Mouse (Mus musculus): Measurements from ENCODE around the gene Atp9a. TPM values are rescaled to one million over a fixed set of nuclear protein-coding genes. Genes with fewer than 3 reads are reported as not detected.

Atp9a gene
- 85.0 and 89.8 TPM in 2 replicates for polyA plus RNA-seq (2015; fragmentation: Nextera tagmentation; extraction: Ambion mirVana)

DNA sequence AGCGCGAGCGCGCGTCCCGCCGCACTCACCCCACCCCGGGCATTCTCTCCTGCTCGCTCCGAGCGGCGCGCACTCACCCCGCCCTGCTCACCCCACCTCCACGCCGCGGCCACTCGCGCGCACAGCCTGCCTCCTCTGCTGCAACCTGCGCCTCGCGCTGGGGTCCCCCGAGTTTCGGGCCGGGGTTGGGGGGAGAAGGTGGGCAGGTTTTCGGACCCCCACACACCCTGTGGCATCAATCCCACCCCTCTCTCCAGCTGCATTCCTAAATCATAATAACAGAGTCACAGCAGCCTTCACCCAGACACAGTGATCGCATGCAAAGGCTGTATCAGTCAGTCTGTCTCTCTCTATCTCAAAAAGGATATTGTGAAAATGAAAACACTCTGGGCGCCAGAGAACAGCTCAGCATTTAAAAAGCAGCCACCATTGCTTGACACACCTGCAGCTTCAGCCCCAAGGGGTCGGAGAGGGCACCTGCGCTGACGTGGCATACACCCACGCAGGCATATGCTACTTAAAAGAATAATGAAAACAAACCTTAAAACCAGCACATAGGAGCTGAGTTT is at the start of gene Atp9a:
Gene Atp9a, minus strand, starts transcription at position 351 of the 569 bp plus-strand sequence.
- Histone ChIP-seq H3K4me2 (ENCODE audit: low read length) (peak within 1 kb of the TSS; percentile 69), H3K9me3 (ENCODE audit: control insufficient read depth, low read length) (no peaks in the 10 kb centered on the region; the same call in 1 of the 2 replicates), H3K27ac (ENCODE audit: low read depth, low read length) (peak within 1 kb of the TSS; percentile 98), H3K9ac (ENCODE audit: low read depth, low read length) (peak within 1 kb of the TSS; percentile 98), H3K27me3 (replicated peaks; ENCODE audit: control insufficient read depth, insufficient read depth, low read length) (no peaks in the 10 kb centered on the region), H3K4me3 (ENCODE audit: low read length) (peak within 1 kb of the TSS; percentile 90), H3K4me1 (ENCODE audit: control insufficient read depth, insufficient read depth, low read depth, low read length) (no peaks in the 10 kb centered on the region), H3K36me3 (ENCODE audit: control insufficient read depth, insufficient read depth, low read length) (no peaks in the 10 kb centered on the region)
- peak; percentile 86 for ATAC-seq
- WGBS = 8% methylated on average over 17 of the region's 33 CpGs

DNA sequence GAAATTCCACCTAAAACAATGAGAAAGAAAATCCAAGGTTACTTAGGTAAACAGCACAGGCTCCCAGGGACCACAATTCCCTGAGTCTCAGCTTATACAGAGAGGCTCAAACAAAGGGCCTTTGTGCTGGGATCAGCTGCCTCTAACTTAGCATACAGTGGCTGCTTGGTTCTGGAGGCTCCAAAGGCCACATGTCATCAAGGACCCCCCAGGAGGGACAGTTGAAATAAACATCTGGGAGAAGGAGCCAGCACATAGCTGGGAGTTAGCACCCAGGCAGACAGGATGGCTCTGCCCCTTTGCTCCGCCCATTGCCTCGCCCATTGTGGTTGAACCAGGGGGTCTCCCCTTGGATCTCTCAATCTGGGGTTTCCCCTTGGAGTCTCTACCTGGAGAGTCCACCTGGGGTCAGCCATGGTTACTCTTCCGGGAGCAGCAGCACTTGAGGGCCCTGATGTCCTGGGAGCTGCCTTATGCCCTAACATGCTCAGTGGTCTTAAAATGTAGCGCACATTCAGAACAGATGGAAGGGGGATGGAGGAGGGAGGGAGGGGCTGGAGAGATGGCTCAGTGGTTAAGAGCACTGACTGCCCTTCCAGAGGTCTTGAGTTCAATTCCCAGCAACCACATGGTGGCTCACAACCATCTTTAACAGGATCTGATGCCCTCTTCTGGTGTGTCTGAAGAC is 49.0 kb upstream of the Atp9a start:
- ATAC-seq = no peak
- Histone ChIP-seq H3K36me3 (ENCODE audit: control insufficient read depth, insufficient read depth, low read length) (no peaks in the 10 kb centered on the region), H3K27me3 (replicated peaks; ENCODE audit: control insufficient read depth, insufficient read depth, low read length) (no peaks in the 10 kb centered on the region), H3K4me1 (ENCODE audit: control insufficient read depth, insufficient read depth, low read depth, low read length) (no peaks in the 10 kb centered on the region), H3K9ac (ENCODE audit: low read depth, low read length) (no peak overlapping the region), H3K4me3 (ENCODE audit: low read length) (no peak overlapping the region), H3K27ac (ENCODE audit: low read depth, low read length) (no peak overlapping the region; the same call in 1 of the 2 replicates), H3K9me3 (ENCODE audit: control insufficient read depth, low read length) (no peaks in the 10 kb centered on the region), H3K4me2 (ENCODE audit: low read length) (no peak overlapping the region)
- 51% methylated on average over 4 of the region's 4 CpGs for WGBS

DNA sequence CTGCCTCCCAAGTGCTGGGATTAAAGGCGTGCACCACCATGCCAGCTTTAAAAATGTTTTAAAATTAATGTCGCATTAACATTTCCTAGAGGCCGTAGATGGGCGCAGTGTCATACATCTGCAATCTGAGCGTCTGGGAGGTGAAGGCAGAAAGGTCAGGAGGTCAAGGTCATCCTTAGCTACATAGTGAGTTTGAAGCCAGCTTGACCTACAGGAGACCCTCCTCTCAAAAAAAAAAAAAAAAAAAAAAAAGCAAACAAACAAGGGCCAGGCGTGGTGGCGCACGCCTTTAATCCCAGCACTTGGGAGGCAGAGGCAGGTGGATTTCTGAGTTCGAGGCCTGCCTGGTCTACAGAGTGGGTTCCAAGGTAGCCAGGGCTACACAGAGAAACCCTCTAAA is 44.0 kb upstream of the Atp9a start:
- Histone ChIP-seq H3K4me2 (ENCODE audit: low read length) (no peak overlapping the region), H3K4me3 (ENCODE audit: low read length) (no peak overlapping the region), H3K9ac (ENCODE audit: low read depth, low read length) (no peak overlapping the region), H3K9me3 (ENCODE audit: control insufficient read depth, low read length) (no peaks in the 10 kb centered on the region), H3K4me1 (ENCODE audit: control insufficient read depth, insufficient read depth, low read depth, low read length) (no peaks in the 10 kb centered on the region), H3K27me3 (replicated peaks; ENCODE audit: control insufficient read depth, insufficient read depth, low read length) (no peaks in the 10 kb centered on the region), H3K36me3 (ENCODE audit: control insufficient read depth, insufficient read depth, low read length) (no peaks in the 10 kb centered on the region), H3K27ac (ENCODE audit: low read depth, low read length) (no peak overlapping the region)
- 93% methylated on average over 9 of the region's 9 CpGs for WGBS
- ATAC-seq = no peak

DNA sequence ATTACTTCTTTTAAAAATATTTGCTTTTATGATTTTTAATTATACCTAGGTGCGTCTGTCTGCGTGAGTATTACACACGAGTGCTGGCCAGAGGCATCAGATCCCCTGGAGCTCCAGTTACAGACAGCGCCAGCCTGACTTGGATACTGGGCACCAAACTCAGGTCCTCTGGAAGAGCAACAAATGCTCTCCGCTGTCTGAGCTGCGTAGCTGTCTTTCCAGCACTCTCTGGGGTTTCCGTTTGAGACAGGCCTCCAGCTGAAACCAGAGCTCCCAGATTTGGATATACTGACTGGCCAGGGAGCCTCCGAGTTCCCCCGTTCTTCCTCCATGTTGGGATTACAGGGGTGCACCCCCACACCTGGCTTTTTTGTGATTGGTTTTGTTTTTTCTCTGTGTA is 38.4 kb upstream of the Atp9a start:
- WGBS = 34% methylated on average over 9 of the region's 9 CpGs
- Histone ChIP-seq H3K36me3 (ENCODE audit: control insufficient read depth, insufficient read depth, low read length) (no peaks in the 10 kb centered on the region), H3K9me3 (ENCODE audit: control insufficient read depth, low read length) (no peaks in the 10 kb centered on the region), H3K27ac (ENCODE audit: low read depth, low read length) (no peak overlapping the region), H3K4me1 (ENCODE audit: control insufficient read depth, insufficient read depth, low read depth, low read length) (peaks cover 4% of the 10 kb centered on the region), H3K4me3 (ENCODE audit: low read length) (no peak overlapping the region), H3K4me2 (ENCODE audit: low read length) (no peak overlapping the region), H3K9ac (ENCODE audit: low read depth, low read length) (no peak overlapping the region), H3K27me3 (replicated peaks; ENCODE audit: control insufficient read depth, insufficient read depth, low read length) (no peaks in the 10 kb centered on the region)
- no peak for ATAC-seq

DNA sequence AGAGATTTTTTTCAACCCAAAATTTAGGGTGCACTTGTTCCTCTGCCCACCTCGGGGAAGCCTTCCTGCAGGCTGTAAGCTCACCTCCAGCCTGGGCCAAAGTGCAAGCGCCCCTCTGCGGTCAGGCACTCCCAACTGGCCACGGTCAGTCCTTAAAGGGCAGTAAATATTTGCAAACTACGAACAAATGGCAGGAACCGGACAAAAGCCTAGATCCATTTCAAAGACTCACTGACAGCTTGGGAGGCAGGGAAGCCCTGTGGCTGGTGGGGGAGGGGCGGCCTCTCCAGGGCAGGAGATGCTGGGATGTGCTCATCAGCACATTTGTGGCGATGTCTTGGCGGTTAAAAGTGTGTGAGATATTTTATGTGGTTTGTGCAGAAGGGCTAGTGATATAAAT is 37.8 kb upstream of the Atp9a start:
- H3K4me2 ChIP-seq (ENCODE audit: low read length) = peak overlapping the region; percentile 12; the same call in 1 of the 2 replicates
- 7% methylated on average over 9 of the region's 9 CpGs for WGBS
- ATAC-seq = no peak
- H3K36me3 ChIP-seq (ENCODE audit: control insufficient read depth, insufficient read depth, low read length) = no peaks in the 10 kb centered on the region
- no peak overlapping the region for H3K27ac ChIP-seq (ENCODE audit: low read depth, low read length)
- peaks cover 4% of the 10 kb centered on the region for H3K4me1 ChIP-seq (ENCODE audit: control insufficient read depth, insufficient read depth, low read depth, low read length)
- H3K9ac ChIP-seq (ENCODE audit: low read depth, low read length) = 0 out of 2 replicates have a peak overlapping the region, but pooled peaks have one; percentile 27
- H3K27me3 ChIP-seq (replicated peaks; ENCODE audit: control insufficient read depth, insufficient read depth, low read length) = no peaks in the 10 kb centered on the region
- H3K9me3 ChIP-seq (ENCODE audit: control insufficient read depth, low read length) = no peaks in the 10 kb centered on the region
- no peak overlapping the region for H3K4me3 ChIP-seq (ENCODE audit: low read length)

DNA sequence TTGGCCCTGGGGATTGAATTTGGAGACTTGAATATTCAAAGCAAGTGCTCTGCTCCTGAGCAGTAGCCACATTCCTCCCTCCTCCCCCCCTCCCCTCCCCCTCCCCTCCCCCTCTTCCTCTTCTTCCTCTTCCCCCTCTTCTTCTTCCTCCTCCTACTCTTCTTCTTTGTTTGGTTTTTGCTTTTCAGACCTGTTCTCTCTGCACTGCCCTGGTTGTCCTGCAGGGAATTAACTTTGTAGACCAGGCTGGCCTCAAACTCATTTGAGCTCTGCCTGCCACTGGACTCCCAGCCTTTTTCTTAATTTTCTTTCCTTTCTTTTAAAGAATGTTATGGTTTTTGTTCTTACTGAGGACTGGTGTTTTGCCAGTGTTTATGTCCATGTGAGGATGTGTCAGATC is 35.3 kb upstream of the Atp9a start:
- Histone ChIP-seq H3K27me3 (replicated peaks; ENCODE audit: control insufficient read depth, insufficient read depth, low read length) (no peaks in the 10 kb centered on the region), H3K4me3 (ENCODE audit: low read length) (no peak overlapping the region), H3K36me3 (ENCODE audit: control insufficient read depth, insufficient read depth, low read length) (no peaks in the 10 kb centered on the region), H3K9ac (ENCODE audit: low read depth, low read length) (no peak overlapping the region), H3K9me3 (ENCODE audit: control insufficient read depth, low read length) (no peaks in the 10 kb centered on the region), H3K27ac (ENCODE audit: low read depth, low read length) (no peak overlapping the region), H3K4me2 (ENCODE audit: low read length) (no peak overlapping the region), H3K4me1 (ENCODE audit: control insufficient read depth, insufficient read depth, low read depth, low read length) (peaks cover 4% of the 10 kb centered on the region)
- no peak for ATAC-seq

DNA sequence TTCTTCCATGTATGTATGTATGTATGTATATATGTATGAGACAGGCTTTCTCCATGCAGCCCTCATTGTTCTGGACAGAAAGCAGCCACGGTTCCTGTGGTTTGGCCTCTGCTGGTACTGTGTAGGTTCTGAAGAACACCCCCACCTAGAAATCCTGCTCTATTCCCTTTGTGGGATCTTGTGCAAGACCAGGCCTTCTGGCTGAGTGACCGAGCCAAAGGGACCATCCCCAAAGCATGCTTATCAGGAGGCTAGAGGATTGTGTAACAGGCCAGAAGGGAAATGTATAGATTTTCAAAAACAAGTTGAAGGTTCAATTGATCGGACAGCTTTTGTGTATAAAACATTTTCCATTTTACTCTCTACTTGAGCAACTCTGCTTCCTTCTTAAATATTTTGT is 34.0 kb upstream of the Atp9a start:
- Histone ChIP-seq H3K9ac (ENCODE audit: low read depth, low read length) (no peak overlapping the region), H3K36me3 (ENCODE audit: control insufficient read depth, insufficient read depth, low read length) (no peaks in the 10 kb centered on the region), H3K4me3 (ENCODE audit: low read length) (no peak overlapping the region), H3K9me3 (ENCODE audit: control insufficient read depth, low read length) (no peaks in the 10 kb centered on the region), H3K4me1 (ENCODE audit: control insufficient read depth, insufficient read depth, low read depth, low read length) (peaks cover 4% of the 10 kb centered on the region), H3K27me3 (replicated peaks; ENCODE audit: control insufficient read depth, insufficient read depth, low read length) (no peaks in the 10 kb centered on the region), H3K27ac (ENCODE audit: low read depth, low read length) (no peak overlapping the region), H3K4me2 (ENCODE audit: low read length) (no peak overlapping the region)
- 88% methylated on average over 3 of the region's 3 CpGs for WGBS
- ATAC-seq = no peak

DNA sequence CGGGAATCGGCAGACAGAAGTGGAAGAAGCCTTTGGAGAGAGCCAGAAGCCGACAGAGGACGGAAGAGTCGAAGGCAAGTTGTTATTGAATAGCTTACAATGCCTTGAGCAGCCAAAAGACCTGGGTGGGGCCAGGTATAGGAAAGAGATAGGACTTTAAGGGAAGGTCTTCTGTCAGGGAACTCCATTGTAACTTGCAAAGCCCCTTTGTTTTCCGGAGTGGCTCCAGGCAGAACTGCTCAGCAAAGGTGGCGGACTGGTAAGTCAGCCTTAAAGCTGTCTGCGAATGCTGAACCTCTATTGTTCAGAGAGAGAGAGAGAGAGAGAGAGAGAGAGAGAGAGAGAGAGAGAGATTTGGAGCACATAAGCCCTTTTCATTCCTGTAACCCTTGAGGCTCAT is 27.1 kb upstream of the Atp9a start:
- Histone ChIP-seq H3K4me1 (ENCODE audit: control insufficient read depth, insufficient read depth, low read depth, low read length) (peaks cover 18% of the 10 kb centered on the region), H3K9me3 (ENCODE audit: control insufficient read depth, low read length) (no peaks in the 10 kb centered on the region), H3K27ac (ENCODE audit: low read depth, low read length) (no peak overlapping the region), H3K27me3 (replicated peaks; ENCODE audit: control insufficient read depth, insufficient read depth, low read length) (peaks cover 28% of the 10 kb centered on the region), H3K9ac (ENCODE audit: low read depth, low read length) (no peak overlapping the region), H3K4me3 (ENCODE audit: low read length) (no peak overlapping the region), H3K36me3 (ENCODE audit: control insufficient read depth, insufficient read depth, low read length) (no peaks in the 10 kb centered on the region), H3K4me2 (ENCODE audit: low read length) (no peak overlapping the region)
- ATAC-seq = no peak
- WGBS = 45% methylated on average over 8 of the region's 8 CpGs

DNA sequence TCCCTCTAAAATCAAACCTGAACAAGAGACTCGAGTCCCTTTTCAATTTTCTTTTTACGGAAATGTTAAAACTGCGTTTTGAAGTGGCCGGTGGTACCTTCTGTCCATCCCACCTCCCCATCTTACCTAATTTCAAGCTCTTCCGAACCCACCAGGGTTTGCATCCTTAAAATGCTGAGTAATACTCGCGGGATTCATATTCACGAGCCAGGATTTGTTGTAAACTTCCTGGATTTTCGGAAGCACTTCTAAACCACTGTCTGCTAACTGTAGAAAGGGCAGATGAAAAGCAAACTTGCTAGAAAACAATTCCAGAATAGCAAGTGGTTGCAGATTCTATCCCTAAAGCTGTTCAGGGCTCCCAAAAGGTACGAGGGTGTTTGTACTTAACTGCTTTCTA is 25.4 kb upstream of the Atp9a start, which contains the start of gene Sall4:
Gene Sall4, minus strand, starts transcription at position 362 of the 400 bp plus-strand sequence.
- Histone ChIP-seq H3K27me3 (replicated peaks; ENCODE audit: control insufficient read depth, insufficient read depth, low read length) (peaks cover 39% of the 10 kb centered on the region), H3K9ac (ENCODE audit: low read depth, low read length) (peak within 1 kb of the TSS; percentile 51), H3K36me3 (ENCODE audit: control insufficient read depth, insufficient read depth, low read length) (no peaks in the 10 kb centered on the region), H3K4me3 (ENCODE audit: low read length) (peak within 1 kb of the TSS; percentile 50), H3K4me2 (ENCODE audit: low read length) (peak within 1 kb of the TSS; percentile 75), H3K27ac (ENCODE audit: low read depth, low read length) (no peak within 1 kb of the TSS), H3K4me1 (ENCODE audit: control insufficient read depth, insufficient read depth, low read depth, low read length) (peaks cover 18% of the 10 kb centered on the region), H3K9me3 (ENCODE audit: control insufficient read depth, low read length) (no peaks in the 10 kb centered on the region)
- WGBS = 20% methylated on average over 10 of the region's 10 CpGs
- ATAC-seq = no peak

All from hindbrain, embryonic 16.5 days (tissue).